Comparison of ENCODE assay signal across 21 mouse cellular contexts in the genomic region with DNA sequence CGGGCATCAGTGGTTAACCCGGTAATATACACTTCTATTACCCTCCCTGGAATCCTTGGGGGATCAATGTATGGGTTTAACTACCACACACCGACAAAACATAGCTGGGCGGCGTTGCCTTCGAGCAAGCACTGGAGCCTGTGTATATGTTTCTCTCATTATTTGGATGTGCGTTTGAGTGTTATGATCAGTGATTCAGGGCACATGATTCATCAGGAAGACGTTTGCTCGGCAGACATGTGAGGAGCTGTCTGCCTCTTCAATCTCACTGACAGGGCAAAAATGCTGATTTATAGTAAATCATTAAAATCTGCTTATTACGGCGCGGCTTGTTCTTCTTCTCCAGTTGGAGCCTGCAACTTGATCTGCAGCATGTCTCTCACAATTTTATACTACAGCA.
DNase-seq lines count a peak whose midpoint lies in the region; ATAC-seq lines count a peak whose summit lies in the region.
"Had no signal": no experiment of that assay in that cellular context is flagged by ENCODE, and none has a peak within 500 bp of the region (broad histone marks: within the 10 kb centered on the region; RNA-seq: fewer than 3 reads in every experiment).

No protein-coding gene starts in this region.

- ATAC-seq in forebrain, embryonic 13.5 days = peak; percentile 66
- no peak for ATAC-seq in forebrain, embryonic 11.5 days (replicated peaks; ENCODE audit: low FRiP score)
- ATAC-seq in hindbrain, embryonic 16.5 days = 0 out of 2 replicates have a peak, but pooled peaks have one; percentile 14
- 0 out of 2 replicates have a peak, but pooled peaks have one; percentile 36 for ATAC-seq in neural tube, embryonic 15.5 days (ENCODE audit: low FRiP score)
- ATAC-seq: lung, postnatal 0 days had no signal

- WGBS in forebrain, embryonic 13.5 days = 52% methylated on average over 12 of the region's 12 CpGs
- 80% methylated on average over 12 of the region's 12 CpGs for WGBS in forebrain, embryonic 11.5 days
- WGBS in hindbrain, embryonic 16.5 days = 58% methylated on average over 12 of the region's 12 CpGs
- 35% methylated on average over 12 of the region's 12 CpGs for WGBS in neural tube, embryonic 15.5 days

- H3K4me2 ChIP-seq in forebrain, embryonic 13.5 days = 0 out of 2 replicates have a peak overlapping the region, but pooled peaks have one; percentile 10
- H3K4me2 ChIP-seq in forebrain, embryonic 11.5 days (ENCODE audit: low read depth, low read length, severe bottlenecking) = no peak overlapping the region
- no peak overlapping the region for H3K4me2 ChIP-seq in hindbrain, embryonic 16.5 days (ENCODE audit: low read length)
- H3K4me2 ChIP-seq in neural tube, embryonic 15.5 days = no peak overlapping the region
- H3K4me2 ChIP-seq: heart, embryonic 12.5 days; limb, embryonic 15.5 days; liver, embryonic 15.5 days had no signal

- no peak overlapping the region for H3K4me3 ChIP-seq in forebrain, embryonic 13.5 days
- no peak overlapping the region for H3K4me3 ChIP-seq in forebrain, embryonic 11.5 days (ENCODE audit: low read depth, low read length)
- H3K4me3 ChIP-seq in hindbrain, embryonic 16.5 days (ENCODE audit: low read length) = no peak overlapping the region
- no peak overlapping the region for H3K4me3 ChIP-seq in neural tube, embryonic 15.5 days (replicated peaks)
- H3K4me3 ChIP-seq: heart, embryonic 12.5 days; limb, embryonic 15.5 days; liver, embryonic 15.5 days had no signal

- 0 out of 2 replicates have a peak, but pooled peaks cover 5% of the 10 kb centered on the region for H3K27me3 ChIP-seq in forebrain, embryonic 13.5 days
- H3K27me3 ChIP-seq in forebrain, embryonic 11.5 days (ENCODE audit: control insufficient read depth, insufficient read depth, low read length) = no peaks in the 10 kb centered on the region
- H3K27me3 ChIP-seq in hindbrain, embryonic 16.5 days (replicated peaks; ENCODE audit: control insufficient read depth, insufficient read depth, low read length) = no peaks in the 10 kb centered on the region
- no peaks in the 10 kb centered on the region for H3K27me3 ChIP-seq in neural tube, embryonic 15.5 days (replicated peaks)
- H3K27me3 ChIP-seq: CH12.LX; heart, embryonic 12.5 days; limb, embryonic 15.5 days; liver, embryonic 15.5 days had no signal

- H3K27ac ChIP-seq in forebrain, embryonic 13.5 days = no peak overlapping the region
- no peak overlapping the region for H3K27ac ChIP-seq in forebrain, embryonic 11.5 days (ENCODE audit: low read depth, low read length)
- H3K27ac ChIP-seq in hindbrain, embryonic 16.5 days (ENCODE audit: low read depth, low read length) = no peak overlapping the region
- no peak overlapping the region for H3K27ac ChIP-seq in neural tube, embryonic 15.5 days (replicated peaks)
- H3K27ac ChIP-seq: limb, embryonic 15.5 days; liver, embryonic 15.5 days; stomach, postnatal 0 days had no signal

- DNase-seq in forebrain, embryonic 11.5 days (ENCODE audit: low spot score) = no peak
- peak; percentile 55 for DNase-seq in retina, postnatal 1 day
- DNase-seq in retina, embryonic 14.5 days (ENCODE audit: low spot score) = no peak
- no peak for DNase-seq in B cell, adult 2 months
- DNase-seq in kidney, postnatal 4 days = no peak
- DNase-seq: cerebellum, adult 2 months; gastrocnemius, postnatal 10 days; heart, adult 11 months; heart, postnatal 14 days; kidney, adult 9 months; kidney, postnatal 25 days; layer of hippocampus, adult 9-11 months had no signal

- H3K9me3 ChIP-seq in forebrain, embryonic 13.5 days (replicated peaks) = no peaks in the 10 kb centered on the region
- H3K9me3 ChIP-seq in forebrain, embryonic 11.5 days (ENCODE audit: control insufficient read depth, low read length) = no peaks in the 10 kb centered on the region
- peaks cover 2% of the 10 kb centered on the region; the same call in 1 of the 2 replicates for H3K9me3 ChIP-seq in hindbrain, embryonic 16.5 days (ENCODE audit: control insufficient read depth, low read length)
- no peaks in the 10 kb centered on the region for H3K9me3 ChIP-seq in neural tube, embryonic 15.5 days (replicated peaks)
- H3K9me3 ChIP-seq: limb, embryonic 15.5 days; liver, embryonic 15.5 days had no signal

- H3K9ac ChIP-seq in forebrain, embryonic 13.5 days = no peak overlapping the region
- H3K9ac ChIP-seq in forebrain, embryonic 11.5 days (ENCODE audit: low read length) = no peak overlapping the region
- no peak overlapping the region for H3K9ac ChIP-seq in hindbrain, embryonic 16.5 days (ENCODE audit: low read depth, low read length)
- H3K9ac ChIP-seq in neural tube, embryonic 15.5 days (replicated peaks) = no peak overlapping the region
- H3K9ac ChIP-seq: heart, embryonic 12.5 days; limb, embryonic 15.5 days; liver, embryonic 15.5 days had no signal

- no peaks in the 10 kb centered on the region for H3K36me3 ChIP-seq in forebrain, embryonic 13.5 days (ENCODE audit: poor library complexity, severe bottlenecking)
- no peaks in the 10 kb centered on the region for H3K36me3 ChIP-seq in forebrain, embryonic 11.5 days (ENCODE audit: control insufficient read depth, insufficient read depth, low read length)
- no peaks in the 10 kb centered on the region for H3K36me3 ChIP-seq in hindbrain, embryonic 16.5 days (ENCODE audit: control insufficient read depth, insufficient read depth, low read length)
- H3K36me3 ChIP-seq in neural tube, embryonic 15.5 days = no peaks in the 10 kb centered on the region
- H3K36me3 ChIP-seq: heart, embryonic 12.5 days; limb, embryonic 15.5 days; liver, embryonic 15.5 days had no signal

- H3K4me1 ChIP-seq in forebrain, embryonic 13.5 days = peaks cover 17% of the 10 kb centered on the region
- H3K4me1 ChIP-seq in forebrain, embryonic 11.5 days (replicated peaks; ENCODE audit: control insufficient read depth, insufficient read depth, low read length) = no peaks in the 10 kb centered on the region
- no peaks in the 10 kb centered on the region for H3K4me1 ChIP-seq in hindbrain, embryonic 16.5 days (ENCODE audit: control insufficient read depth, insufficient read depth, low read depth, low read length)
- H3K4me1 ChIP-seq in neural tube, embryonic 15.5 days = peaks cover 16% of the 10 kb centered on the region
- H3K4me1 ChIP-seq: heart, embryonic 12.5 days; limb, embryonic 15.5 days; liver, embryonic 15.5 days had no signal
